Mouse (Mus musculus) gastrocnemius, adult 8-10 months (tissue): ENCODE results near the gene Znfx1. TPM values are rescaled to one million over a fixed set of nuclear protein-coding genes. Genes with fewer than 3 reads are reported as not detected.
A peak's percentile ranks its signal among the peaks of the same experiment; 100 is the strongest.

Source experiments
- DNase-seq, 2 experiments: peaks; one replicate each; pipeline ENCODE4 v3.0.0; 2022; ENCODE audit warnings: low spot score in 2 of 2
- total RNA-seq, 4 experiments: library from RNA; stranded (reverse); gene quantifications; 2 replicates each; pipeline ENCODE4 v1.2.4; 2022

The Znfx1 gene
- total RNA-seq, 4 experiments from 2014 or later: 26.7 to 32.5 (median 28.5) TPM

- peak; percentile 91 to 93 for DNase-seq
Observed at GRCm38 (mm10) chr2:167071641-167072601, 9.1 kb upstream of the Znfx1 start.

- DNase-seq: no peak
Observed at GRCm38 (mm10) chr2:167071266-167071640, 8.4 kb upstream of the Znfx1 start.

- DNase-seq: no peak
Observed at GRCm38 (mm10) chr2:167070341-167070740, 7.5 kb upstream of the Znfx1 start.

- no peak for DNase-seq
Observed at GRCm38 (mm10) chr2:167067575-167067974, 4.8 kb upstream of the Znfx1 start.

GRCm38 (mm10) chr2:167066528-167067516 is 4.0 kb upstream of the Znfx1 start:
- no peak for DNase-seq

- DNase-seq: no peak
Observed at GRCm38 (mm10) chr2:167066031-167066430, 3.2 kb upstream of the Znfx1 start.

- DNase-seq: no peak
Observed at GRCm38 (mm10) chr2:167064601-167065295, 1.9 kb upstream of the Znfx1 start.

GRCm38 (mm10) chr2:167063906-167064496 is 1.2 kb upstream of the Znfx1 start:
- no peak for DNase-seq

- peak; percentile 93 to 95 for DNase-seq
Observed at GRCm38 (mm10) chr2:167062497-167062911, 311 bp downstream of the Znfx1 start.

- no peak for DNase-seq
Observed at GRCm38 (mm10) chr2:167061381-167062034, 1.3 kb downstream of the Znfx1 start.

GRCm38 (mm10) chr2:167060761-167061160 is 2.1 kb downstream of the Znfx1 start:
- no peak for DNase-seq

GRCm38 (mm10) chr2:167060360-167060759 is 2.5 kb downstream of the Znfx1 start:
- DNase-seq: no peak

GRCm38 (mm10) chr2:167059960-167060359 is 2.9 kb downstream of the Znfx1 start:
- no peak for DNase-seq

- DNase-seq: no peak
Observed at GRCm38 (mm10) chr2:167059536-167059935, 3.3 kb downstream of the Znfx1 start.

- no peak for DNase-seq
Observed at GRCm38 (mm10) chr2:167058814-167059387, 3.9 kb downstream of the Znfx1 start.

- DNase-seq: no peak
Observed at GRCm38 (mm10) chr2:167058201-167058600, 4.6 kb downstream of the Znfx1 start.

- DNase-seq: no peak
Observed at GRCm38 (mm10) chr2:167056942-167057323, 5.9 kb downstream of the Znfx1 start.

GRCm38 (mm10) chr2:167056210-167056941 is 6.4 kb downstream of the Znfx1 start:
- no peak for DNase-seq

- peak in 1 of 2 experiments; percentile 36 for DNase-seq
Observed at GRCm38 (mm10) chr2:167055386-167055785, 7.4 kb downstream of the Znfx1 start.
